Mouse (Mus musculus): ENCODE results near the gene Gm20388. TPM values are rescaled to one million over a fixed set of nuclear protein-coding genes. Genes with fewer than 3 reads are reported as not detected.

Gene Gm20388
- total RNA-seq, 2 experiments from 2014 or later = 10.3 to 10.6 TPM

GRCm38 (mm10) chr8:122529159-122529558 is 2618.5 kb downstream of the Gm20388 start:
- DNase-seq (ENCODE audit: low spot score in 2 of 2) = no peak
- intact Hi-C loops (cut with DNase I) = no loop called here

DNA sequence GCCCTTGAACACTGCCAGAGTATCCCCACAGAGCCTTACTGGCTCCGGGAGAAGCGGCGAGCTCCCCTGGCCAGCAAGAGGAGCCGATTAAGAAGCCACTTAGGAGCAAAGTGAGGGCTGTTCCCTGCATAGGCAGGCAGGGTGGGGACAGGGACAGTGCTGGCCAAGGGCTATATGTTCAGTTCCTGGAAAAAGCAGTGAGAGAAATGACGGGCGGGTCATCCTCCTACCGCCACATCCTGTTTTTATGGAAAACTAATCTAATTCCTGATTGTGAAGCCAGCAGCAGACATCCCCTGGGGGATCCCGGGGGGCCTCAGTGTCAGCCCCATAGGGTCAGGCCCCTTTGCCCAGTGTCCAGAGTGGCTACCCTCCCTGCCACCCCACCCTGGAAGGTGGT is 2620.7 kb downstream of the Gm20388 start:
- intact Hi-C loops (cut with DNase I) = no loop called here
- DNase-seq (ENCODE audit: low spot score in 2 of 2) = no peak

GRCm38 (mm10) chr8:122537033-122537432 is 2626.4 kb downstream of the Gm20388 start:
- intact Hi-C loops (cut with DNase I) = no loop called here
- no peak for DNase-seq (ENCODE audit: low spot score in 2 of 2)

- DNase-seq (ENCODE audit: low spot score in 2 of 2) = no peak
- intact Hi-C loops (cut with DNase I) = no loop called here
Measured at GRCm38 (mm10) chr8:122537812-122538211, 2627.2 kb downstream of the Gm20388 start.

DNA sequence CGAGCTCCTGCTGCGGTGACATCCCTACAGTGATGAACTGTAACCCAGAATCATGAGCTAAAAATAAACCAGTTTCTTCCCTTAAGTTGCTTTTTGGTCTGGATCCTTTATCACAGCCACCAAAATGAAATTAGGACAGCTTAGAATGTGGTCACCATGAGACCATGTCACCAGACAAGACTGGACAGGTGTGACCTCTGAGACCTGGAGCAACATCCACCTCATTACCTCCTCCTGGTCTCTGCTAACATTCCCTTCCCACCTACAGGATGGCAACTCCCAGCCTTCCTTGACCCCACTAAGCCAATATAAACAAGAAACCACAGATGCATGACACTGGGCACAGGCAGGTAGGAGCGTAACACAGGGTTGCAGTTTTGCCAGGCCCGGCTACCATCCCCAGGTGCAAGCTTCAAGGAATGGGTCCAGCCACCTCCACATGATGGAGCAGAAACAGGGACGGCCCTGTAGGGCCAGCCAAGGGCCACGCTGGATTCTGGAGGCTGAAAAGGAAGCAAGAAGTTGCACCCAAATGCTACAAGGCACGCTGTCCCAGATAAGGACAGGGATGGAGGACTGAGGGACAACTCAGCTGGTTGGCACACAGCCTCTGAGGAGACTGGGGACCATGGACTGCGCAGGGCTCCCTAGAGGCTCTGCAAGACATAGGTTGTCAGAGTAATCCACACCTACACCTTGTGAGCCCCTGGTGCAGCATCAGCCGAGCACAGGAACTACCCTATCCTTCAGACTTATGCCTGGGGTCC is 2627.9 kb downstream of the Gm20388 start:
- intact Hi-C loops (cut with DNase I) = no loop called here
- no peak for DNase-seq (ENCODE audit: low spot score in 2 of 2)

DNA sequence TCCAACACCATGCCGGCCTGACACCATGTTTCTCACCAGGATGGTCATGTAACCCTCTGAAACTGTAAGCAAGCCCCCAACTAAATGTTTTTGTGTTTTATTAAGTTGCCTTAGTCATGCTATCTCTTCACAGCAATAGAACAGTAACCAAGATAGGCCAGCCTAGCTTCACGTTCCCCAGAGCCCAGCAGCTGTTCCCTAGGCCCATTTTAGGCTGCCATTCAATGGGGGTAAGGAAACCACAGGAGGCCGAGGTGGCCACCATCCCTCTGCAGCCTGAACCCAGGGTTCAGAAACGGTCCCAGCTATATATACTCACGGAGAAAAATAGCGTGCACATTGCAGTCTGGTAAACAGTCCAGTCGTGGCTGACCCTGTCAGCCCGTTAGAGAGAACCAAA is 2633.5 kb downstream of the Gm20388 start:
- no peak for DNase-seq (ENCODE audit: low spot score in 2 of 2)
- intact Hi-C loops (cut with DNase I) = no loop called here

DNA sequence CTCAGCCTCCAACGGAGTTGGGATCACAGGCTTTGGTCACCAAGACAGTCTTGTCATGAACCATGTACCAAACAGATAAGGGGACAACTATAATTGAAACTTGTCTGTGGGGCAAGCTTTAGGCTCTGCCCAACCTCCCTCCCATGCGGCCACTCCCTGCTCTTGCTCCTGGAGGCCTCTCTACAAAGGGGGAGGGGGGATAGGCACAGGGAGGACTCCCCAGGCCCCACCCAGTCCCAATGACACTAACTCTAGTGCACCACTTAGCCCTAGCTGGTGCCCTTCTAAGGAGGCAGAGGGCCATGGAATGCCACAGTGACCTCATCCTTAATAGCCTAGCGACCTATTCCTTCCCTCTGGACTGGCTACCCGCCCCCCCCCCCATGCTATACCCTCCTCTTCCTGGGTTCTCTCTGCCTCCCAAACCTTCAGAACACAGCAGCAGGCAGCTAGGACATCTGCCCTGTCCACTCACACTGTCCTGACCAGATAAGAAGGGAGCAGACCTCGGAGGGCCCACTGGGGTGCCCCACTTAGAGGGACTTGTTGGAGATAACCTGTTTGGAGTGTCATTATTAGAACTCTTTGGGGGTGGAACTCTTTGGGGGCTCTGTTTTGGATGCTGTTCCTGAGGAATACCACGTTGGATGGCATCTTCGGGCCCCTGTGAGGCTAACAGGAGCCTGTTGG is 2635.6 kb downstream of the Gm20388 start:
- DNase-seq (ENCODE audit: low spot score in 2 of 2) = no peak
- intact Hi-C loops (cut with DNase I) = no loop called here

DNA sequence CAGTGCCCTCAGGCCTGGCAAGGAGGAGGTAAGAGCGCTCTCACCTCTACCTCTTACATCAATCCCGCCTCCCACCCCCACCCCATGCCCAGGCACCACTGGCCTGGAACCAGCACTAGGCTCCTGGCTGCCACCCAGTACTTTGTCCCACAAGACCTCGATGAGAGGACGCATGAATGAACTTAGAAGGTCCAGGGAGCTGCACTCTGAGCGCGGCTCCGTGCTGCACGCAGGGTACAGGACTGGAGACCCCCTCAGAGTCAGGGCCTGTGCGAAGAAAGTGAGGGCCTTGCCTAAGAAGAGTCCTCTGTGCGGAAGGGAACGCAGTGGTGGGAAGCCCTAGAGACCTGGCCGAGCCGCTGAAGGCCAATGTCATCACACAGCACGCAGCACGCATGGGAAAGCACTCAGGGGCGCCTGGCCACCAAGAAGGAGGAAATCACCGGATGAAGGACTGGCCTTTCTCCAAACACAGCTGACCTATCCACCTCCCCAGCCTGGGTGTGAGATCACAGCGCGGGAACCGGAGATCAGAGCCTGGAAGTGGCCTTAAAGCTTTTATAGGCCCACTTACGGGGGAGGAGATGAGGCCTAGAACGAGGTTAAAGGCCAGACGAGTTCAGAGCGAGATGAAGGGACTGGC is 2636.3 kb downstream of the Gm20388 start:
- intact Hi-C loops (cut with DNase I) = no loop called here
- DNase-seq (ENCODE audit: low spot score in 2 of 2) = no peak

- no peak for DNase-seq (ENCODE audit: low spot score in 2 of 2)
- intact Hi-C loops (cut with DNase I) = no loop called here
Measured at GRCm38 (mm10) chr8:122547815-122548214, 2637.2 kb downstream of the Gm20388 start.

DNA sequence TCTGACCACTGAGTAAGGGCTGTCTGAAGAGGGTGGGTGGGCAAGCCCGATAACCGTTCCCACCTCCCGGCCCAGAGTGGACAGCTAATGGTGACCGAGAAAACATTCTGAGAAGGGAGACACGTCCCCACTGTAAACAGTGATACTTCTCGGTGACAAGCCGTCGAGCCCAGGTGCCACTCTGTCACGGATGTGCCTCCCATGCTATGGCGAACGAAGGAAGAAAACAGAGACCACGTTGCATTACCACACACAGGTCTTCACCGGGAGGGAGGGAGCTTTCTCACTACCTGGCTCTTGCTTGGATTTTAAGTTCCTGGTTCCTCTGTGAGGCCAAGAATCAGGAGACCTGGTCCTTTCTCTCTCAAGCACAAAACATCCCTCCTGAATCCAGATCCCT is 2637.7 kb downstream of the Gm20388 start:
- intact Hi-C loops (cut with DNase I) = no loop called here
- DNase-seq (ENCODE audit: low spot score in 2 of 2) = no peak

- intact Hi-C loops (cut with DNase I) = no loop called here
- DNase-seq (ENCODE audit: low spot score in 2 of 2) = no peak
Measured at GRCm38 (mm10) chr8:122548891-122549439, 2638.3 kb downstream of the Gm20388 start.

DNA sequence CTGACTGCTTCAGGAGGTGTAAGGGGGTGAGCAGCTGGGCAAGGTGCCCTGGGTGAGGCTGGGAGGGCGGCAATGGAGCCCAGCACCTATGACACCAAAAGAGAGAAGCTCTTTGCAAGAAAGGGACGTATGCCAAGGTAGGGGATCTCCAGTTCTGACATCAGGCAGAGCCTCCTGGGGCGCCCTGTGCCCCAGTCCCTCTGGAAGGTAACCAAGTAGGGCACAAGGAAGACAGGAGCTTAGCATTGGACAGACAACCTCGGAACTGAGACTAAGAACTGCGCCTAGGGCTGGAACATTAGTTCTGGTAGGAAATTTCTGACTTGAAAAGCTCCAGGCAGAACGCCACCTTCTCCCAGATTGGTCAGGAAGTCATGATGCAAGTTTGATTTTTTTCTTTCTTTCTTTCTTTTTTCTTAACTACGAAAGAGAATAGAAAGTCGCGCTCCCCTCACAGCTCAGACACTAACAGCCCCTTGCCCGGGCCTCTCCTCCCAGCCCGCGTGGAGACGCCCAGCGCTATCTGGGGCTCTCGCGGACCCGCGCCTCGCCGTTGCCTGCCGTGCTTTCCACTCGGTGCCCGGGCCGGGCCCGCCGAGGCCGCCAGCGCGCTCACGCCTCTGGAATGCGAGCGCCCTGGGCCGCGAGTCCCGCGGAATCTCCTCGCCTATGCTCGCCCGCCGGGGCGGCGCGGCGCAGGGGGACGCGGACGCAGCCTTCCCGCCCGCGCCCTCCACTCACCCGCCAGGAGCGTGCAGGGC is 2639.8 kb downstream of the Gm20388 start:
- DNase-seq (ENCODE audit: low spot score in 2 of 2) = peak in 1 of 2 experiments; percentile 26
- intact Hi-C loops (cut with DNase I) = no loop called here

DNA sequence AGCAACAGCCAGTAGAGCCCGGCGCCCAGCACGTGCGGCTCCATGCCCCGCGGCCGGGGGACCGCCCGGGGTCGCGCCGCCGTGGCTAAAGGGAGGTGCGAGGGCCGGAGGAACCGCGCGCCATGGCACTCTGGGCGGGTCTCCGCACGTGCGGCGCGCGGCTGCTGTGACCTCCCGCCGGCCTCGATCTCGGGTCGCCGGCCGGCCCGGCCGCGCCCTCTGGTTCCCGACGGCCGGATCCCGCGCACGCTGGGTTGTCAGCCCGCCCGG is 2640.3 kb downstream of the Gm20388 start:
- intact Hi-C loops (cut with DNase I) = loop anchor here (1.0 kb wide), 1 partner anchor 50 kb away; no protein-coding TSS in a partner anchor
- no peak for DNase-seq (ENCODE audit: low spot score in 2 of 2)

DNA sequence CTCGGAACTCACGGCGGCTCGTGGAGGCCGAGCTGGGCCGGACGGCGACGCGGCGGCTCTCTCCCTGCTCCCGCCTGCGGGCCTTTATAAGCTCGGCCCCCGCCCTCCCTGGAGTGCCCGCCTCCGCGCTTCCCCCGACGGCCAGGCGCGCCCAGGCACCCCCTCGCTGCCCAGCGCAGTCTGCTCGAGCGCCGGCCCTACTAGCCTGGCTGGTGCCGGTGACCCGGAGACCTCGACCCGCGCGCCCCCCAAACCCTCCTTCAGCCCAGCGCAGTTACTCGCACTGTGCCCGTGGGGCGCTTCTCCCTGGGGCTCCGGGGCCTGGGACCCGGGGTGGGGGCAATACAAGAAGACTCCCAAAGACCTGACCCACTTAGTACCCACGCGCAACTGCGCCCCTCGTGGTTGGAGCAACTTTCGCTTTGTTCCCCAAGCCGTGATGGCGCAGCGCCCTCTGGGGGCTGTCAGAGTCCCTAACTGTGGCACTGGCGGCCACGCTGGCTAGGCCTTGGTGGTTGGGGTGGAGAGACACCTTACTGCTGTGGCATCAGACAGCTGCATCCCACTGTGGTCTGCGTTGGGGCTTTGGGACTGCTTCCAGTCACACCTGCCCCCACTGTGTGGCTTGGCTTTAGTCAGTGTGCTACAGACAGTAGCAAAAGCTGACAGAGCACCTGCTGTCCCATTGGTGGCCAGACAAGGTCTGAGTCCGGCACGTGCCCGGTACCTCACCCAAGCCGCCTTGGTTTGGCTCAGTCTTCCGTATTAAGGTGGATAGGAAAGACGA is 2640.8 kb downstream of the Gm20388 start, which contains the start of gene Piezo1:
Gene Piezo1, minus strand, starts transcription at position 65 of the 787 bp plus-strand sequence.
- DNase-seq (ENCODE audit: low spot score in 2 of 2) = peak; percentile 79 to 84
- intact Hi-C loops (cut with DNase I) = loop anchor here (1.0 kb wide), 1 partner anchor 50 kb away; no protein-coding TSS in a partner anchor

DNA sequence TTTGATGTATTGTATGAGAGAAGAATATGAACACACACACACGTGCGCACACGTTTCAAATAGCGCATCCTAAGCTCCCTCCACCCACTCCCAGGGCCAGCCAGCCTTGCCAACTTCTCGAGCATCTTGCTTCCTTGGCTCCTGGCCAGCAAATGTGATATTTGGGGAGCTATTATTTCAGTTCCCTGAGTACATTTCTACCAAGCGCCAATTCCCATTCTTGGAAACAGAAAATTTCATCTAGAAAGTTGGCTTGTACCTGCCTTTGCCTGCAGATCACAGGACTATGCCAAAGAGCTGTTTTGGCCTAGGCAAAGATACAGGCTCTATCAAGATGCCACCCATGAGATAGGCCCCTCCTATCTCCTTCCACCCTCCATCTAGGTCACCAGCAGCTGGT is 2644.1 kb downstream of the Gm20388 start:
- peak; percentile 61 to 65 for DNase-seq (ENCODE audit: low spot score in 2 of 2)
- intact Hi-C loops (cut with DNase I) = no loop called here

DNA sequence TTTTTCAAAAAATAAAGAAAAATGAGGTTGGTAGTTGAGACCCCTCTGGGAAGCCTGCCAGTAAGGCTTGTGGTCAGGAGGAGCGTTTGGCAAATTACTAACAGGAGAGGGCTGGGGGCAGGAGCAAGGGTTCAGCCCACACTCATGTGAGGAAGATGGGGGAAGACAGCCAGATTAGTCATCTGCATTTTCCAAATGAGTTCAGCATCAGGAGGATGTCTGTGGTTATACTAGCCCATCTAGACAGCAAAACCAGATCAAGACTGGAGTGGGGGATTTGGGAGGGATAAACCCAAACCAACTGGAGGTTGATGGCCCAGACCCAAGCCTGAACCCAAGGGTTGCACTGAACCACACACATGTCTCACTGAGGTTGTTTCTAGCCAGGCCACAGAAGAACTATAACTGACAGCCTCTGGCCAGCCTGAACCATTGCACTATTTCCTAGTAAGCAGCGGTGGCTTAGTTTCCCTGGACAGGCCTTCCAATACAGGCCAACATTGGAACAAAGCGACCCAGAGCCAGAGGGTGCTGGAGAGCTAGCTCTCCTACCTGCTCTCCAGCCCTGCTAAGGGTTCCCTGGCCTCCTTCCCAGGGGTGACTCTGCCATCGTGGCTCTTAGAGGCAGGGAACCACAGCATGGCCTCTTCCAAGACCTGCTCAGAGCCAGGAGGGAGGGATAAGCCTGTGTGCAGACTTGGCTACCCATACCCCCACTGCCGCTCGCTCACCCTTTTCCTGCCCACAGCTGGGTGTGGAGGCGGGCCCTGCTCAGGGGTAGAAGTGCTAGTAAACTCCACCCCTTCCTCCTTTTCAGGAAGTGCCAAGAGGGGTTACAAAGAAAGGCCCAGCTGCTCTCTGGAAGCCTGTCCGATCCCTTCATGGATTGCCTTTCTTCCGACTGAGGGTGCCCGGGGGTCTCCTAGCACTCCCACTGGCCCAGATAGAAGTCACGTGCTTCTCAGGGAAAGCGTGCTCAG is 2645.7 kb downstream of the Gm20388 start:
- intact Hi-C loops (cut with DNase I) = no loop called here
- DNase-seq (ENCODE audit: low spot score in 2 of 2) = peak in 1 of 2 experiments; percentile 6

DNA sequence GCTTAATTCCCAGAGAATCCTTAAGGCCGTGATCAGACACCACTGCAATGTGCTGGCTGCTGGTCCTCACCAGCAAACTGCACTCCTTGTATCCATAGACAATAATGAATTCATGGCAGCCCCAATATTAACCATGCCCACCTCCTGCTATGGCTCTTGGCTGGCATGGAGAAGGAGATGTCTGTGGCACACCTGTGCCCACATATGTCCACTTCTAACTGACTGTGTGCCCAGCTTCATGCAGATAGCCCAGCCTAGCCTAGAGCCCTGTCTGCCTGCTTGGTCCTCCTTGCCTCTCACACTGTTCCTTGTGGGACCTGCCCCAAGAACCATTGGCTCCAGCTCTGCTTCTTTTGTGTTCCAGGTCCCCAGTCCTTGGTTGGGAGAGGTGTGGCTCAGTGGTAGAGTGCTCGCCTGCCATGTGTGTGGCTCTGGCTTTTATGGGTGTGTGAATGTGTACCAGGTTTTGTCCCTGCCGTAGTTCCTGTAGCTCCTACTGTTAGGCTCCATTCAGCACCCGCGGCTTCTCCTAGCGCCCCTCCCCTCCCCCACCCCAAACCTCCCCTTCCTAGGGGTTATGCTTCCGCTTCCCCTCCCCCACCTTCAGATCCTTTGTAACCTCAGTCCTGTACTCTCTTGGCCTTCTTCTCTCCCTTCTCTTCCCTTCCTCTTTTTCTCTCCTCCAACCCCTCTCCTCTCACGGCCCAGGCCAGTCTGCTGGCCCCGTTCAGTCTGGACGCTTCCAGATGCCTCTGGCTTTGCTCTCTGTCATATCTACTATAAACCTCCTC is 2646.8 kb downstream of the Gm20388 start:
- DNase-seq (ENCODE audit: low spot score in 2 of 2) = peak in 1 of 2 experiments; percentile 1
- intact Hi-C loops (cut with DNase I) = no loop called here
